Mouse (Mus musculus) gastrocnemius, adult 2 months (tissue): ENCODE measurements at regions not wholly inside any gene's neighbourhood (a gene's known extent, or its start where the extent isn't known, plus 50 kb on each side); places are given as distances from the start of the nearest gene placed in this dataset.
A peak's percentile ranks its signal among the peaks of the same experiment; 100 is the strongest.

ENCODE experiments used
- DNase-seq: peaks from one replicate; pipeline ENCODE4 v3.0.0; 2022
- H3K27ac ChIP-seq: fragments of 200-600 bp; 2 replicates; pipeline ENCODE4 v1.8.1; 2022; ENCODE audit warnings: mild to moderate bottlenecking
- H3K4me3 ChIP-seq: fragments of 200-600 bp; 2 replicates; pipeline ENCODE4 v1.8.1; 2022; ENCODE audit warnings: mild to moderate bottlenecking, moderate library complexity
- CTCF ChIP-seq: fragments of 200-600 bp; IDR thresholded peaks from 2 replicates; pipeline ENCODE4 v1.8.1; 2022; ENCODE audit warnings: antibody characterized with exemption, mild to moderate bottlenecking, moderate library complexity
- intact Hi-C: fragments of 180-260 bp; cut with DNase I; formaldehyde crosslinking; loops from one replicate; pipeline ENCODE4 v1.15.1; 2025

DNA sequence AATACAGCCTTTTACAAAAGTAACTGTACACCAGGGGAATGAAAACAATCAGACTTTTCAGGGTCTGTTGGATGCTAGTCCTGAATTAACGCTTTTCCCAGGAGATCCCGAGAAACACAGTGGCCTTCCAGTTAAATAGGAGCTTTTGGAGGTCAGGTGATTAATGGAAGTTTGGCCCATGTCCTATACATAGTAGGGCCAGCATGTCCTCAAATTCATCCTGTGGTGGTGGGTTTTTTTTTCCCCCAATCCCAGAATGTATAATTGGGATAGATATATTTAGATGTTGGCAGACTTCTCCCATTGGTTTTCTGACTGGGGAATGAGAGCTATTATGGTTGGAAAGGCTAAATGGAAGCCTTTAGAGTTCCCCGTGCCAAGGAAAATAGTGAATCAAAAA lies 77.6 kb downstream of the Cd200 start:
- peak overlapping the region; percentile 73 for H3K27ac ChIP-seq
- intact Hi-C loops: loop anchor here (5.0 kb wide), 2 partner anchors 46 to 76 kb away; partner anchors contain the start of gene Cd200

DNA sequence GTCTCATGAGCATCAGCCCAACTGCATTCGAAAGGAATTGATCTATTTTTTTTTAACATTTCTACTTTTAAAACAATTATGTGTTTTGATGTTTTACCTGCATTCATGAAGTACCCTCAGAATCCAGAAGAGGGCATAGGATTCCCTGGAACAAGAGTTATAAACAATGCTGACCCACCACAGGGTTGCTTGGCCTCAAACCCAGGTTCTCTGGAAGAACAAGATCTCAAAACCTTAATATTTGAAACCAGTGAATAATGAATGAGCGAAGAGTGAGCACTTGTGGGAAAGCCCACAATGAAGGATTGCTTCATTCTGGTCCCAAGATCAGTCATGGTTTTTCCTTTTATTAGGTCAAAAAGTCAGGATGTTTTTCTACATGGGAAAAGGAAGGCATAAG lies 78.6 kb downstream of the Cd200 start:
- DNase-seq: no peak
- Histone ChIP-seq H3K4me3 (no peak overlapping the region), H3K27ac (peak overlapping the region; percentile 73)
- TF ChIP-seq CTCF: peak; percentile 61
- intact Hi-C loops: loop anchor here (5.0 kb wide), 2 partner anchors 47 to 77 kb away; partner anchors contain the start of gene Cd200

More for the DNA sequence above, 77.6 kb downstream of the Cd200 start:
- no peak overlapping the region for H3K4me3 ChIP-seq
- no peak for TF ChIP-seq CTCF
- DNase-seq: no peak

DNA sequence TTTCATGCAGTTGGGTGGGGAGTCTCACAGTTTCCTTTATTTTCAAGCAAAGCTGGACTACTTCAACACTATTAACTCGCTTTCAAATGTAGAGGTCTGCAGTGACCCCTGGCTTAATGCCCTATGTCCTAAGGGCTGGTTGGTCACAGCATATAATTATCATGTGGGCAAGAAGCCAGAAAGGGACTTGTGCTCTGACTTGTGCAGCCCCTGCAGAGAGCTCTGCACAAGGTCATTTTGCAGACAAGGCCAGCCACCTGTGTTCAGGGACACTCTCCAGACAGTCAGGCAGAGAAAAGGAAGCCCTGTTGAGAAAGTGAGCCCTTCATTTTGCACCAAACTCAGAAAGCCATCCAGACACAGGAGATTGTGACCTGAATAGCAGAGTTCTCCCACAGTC lies 79.1 kb downstream of the Cd200 start:
- TF ChIP-seq CTCF: no peak
- intact Hi-C loops: loop anchor here (5.0 kb wide), 2 partner anchors 48 to 78 kb away; partner anchors contain the start of gene Cd200
- DNase-seq: no peak
- no peak overlapping the region for H3K4me3 ChIP-seq
- peak overlapping the region; percentile 73 for H3K27ac ChIP-seq

DNA sequence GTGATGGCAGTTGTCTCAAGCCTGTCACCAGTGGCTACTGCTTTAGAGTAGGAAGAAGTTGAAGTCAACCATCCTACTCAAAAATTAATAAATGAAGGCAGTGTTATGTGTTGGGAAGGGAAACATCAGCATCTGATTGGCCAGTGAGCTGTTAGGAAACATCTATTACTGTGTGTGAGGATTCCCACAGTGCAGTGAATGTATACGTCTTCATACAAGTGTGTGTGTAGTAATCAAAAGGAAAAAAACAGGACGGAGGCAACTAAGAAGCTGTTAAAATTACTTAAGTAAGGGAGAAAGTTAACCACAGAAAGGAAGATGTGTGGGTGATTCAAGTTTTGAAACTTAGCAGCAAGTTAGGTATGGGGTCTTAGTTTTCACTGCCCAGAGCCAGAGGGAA lies 81.8 kb downstream of the Cd200 start:
- TF ChIP-seq CTCF: no peak
- Histone ChIP-seq H3K27ac (peak overlapping the region; percentile 21; the same call in 1 of the 2 replicates), H3K4me3 (no peak overlapping the region)
- DNase-seq: no peak
- intact Hi-C loops: no loop called here

DNA sequence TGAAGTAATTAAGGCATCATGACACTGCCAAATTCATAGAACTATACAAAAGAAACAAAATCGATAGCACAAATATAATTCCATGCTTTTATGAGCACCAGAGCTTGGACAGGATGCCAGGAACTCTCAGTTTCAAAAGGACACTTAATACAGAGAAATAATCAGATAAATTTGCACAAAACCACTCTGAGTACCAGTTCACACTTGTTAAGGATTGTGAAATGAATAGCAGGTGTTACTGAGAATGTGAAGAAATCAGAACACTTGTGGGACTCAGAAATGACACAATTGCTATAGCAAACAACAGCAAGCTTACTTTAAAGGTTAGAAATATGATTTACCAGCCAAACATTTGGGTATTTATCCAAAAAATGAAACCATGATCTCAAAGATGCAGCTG lies 87.4 kb downstream of the Btla start:
- no peak for TF ChIP-seq CTCF
- Histone ChIP-seq H3K27ac (0 out of 2 replicates have a peak overlapping the region, but pooled peaks have one; percentile 31), H3K4me3 (no peak overlapping the region)
- intact Hi-C loops: no loop called here
- DNase-seq: no peak
